Mouse (Mus musculus) midbrain, postnatal 0 days (tissue): ENCODE data around the gene Sft2d2. TPM values are rescaled to one million over a fixed set of nuclear protein-coding genes. Genes with fewer than 3 reads are reported as not detected.

Source experiments
- ATAC-seq: fragments of 200-750 bp; cut with Nextera tagmentation; 2 replicates; pipeline ENCODE4 v1.8.0; 2017; ENCODE audit warnings: moderate number of reproducible peaks, mild to moderate bottlenecking, moderate TSS enrichment, moderate library complexity; ENCODE audit not compliant: low FRiP score
- DNase-seq: peaks from one replicate; pipeline ENCODE4 v3.0.0-alpha.2; 2015; ENCODE audit warnings: low spot score
- H3K27ac ChIP-seq: fragments of 300-500 bp; sonication (generic); 2 replicates; pipeline ENCODE4 v1.5.1; 2014; ENCODE audit warnings: low read depth, mild to moderate bottlenecking, low read length, mixed read lengths
- H3K27me3 ChIP-seq: fragments of 300-500 bp; sonication (generic); 2 replicates; pipeline ENCODE4 v1.6.1; 2014; ENCODE audit warnings: low read length, control low read depth, mixed read lengths; ENCODE audit not compliant: insufficient read depth
- H3K36me3 ChIP-seq: fragments of 300-500 bp; sonication (generic); 2 replicates; pipeline ENCODE4 v1.6.1; 2014; ENCODE audit warnings: low read length, control low read depth, mixed read lengths; ENCODE audit not compliant: insufficient read depth
- H3K4me1 ChIP-seq: fragments of 300-500 bp; sonication (generic); 2 replicates; pipeline ENCODE4 v1.6.1; 2014; ENCODE audit warnings: mild to moderate bottlenecking, control low read depth, antibody characterized with exemption, low read length, mixed read lengths; ENCODE audit not compliant: insufficient read depth
- H3K4me2 ChIP-seq: fragments of 300-500 bp; sonication (generic); 2 replicates; pipeline ENCODE4 v1.6.1; 2014; ENCODE audit warnings: low read depth, mild to moderate bottlenecking, low read length, mixed read lengths; ENCODE audit not compliant: poor library complexity, severe bottlenecking
- H3K4me3 ChIP-seq: fragments of 300-500 bp; sonication (generic); 2 replicates; pipeline ENCODE4 v1.5.1; 2014; ENCODE audit warnings: low read depth, mild to moderate bottlenecking, low read length, moderate library complexity
- H3K9ac ChIP-seq: fragments of 300-500 bp; sonication (generic); replicated peaks from 2 replicates; pipeline ENCODE4 v1.6.1; 2014; ENCODE audit warnings: mild to moderate bottlenecking, low read length, moderate library complexity, mixed read lengths; ENCODE audit not compliant: poor library complexity, severe bottlenecking
- H3K9me3 ChIP-seq: fragments of 300-500 bp; sonication (generic); 2 replicates; pipeline ENCODE4 v1.6.1; 2016; ENCODE audit warnings: low read length, control low read depth
- CTCF ChIP-seq: IDR thresholded peaks from 2 replicates; pipeline ENCODE4 v1.5.1; 2016; ENCODE audit warnings: antibody characterized with exemption, mild to moderate bottlenecking
- WGBS: fragments of 180-500 bp; shearing (Covaris S2); extraction: QIAGEN DNeasy Blood & Tissue Kit; methylation state at CpG from one replicate; pipeline ENCODE4 v1.1.7; 2014; 5-methylcytosine and 5-hydroxymethylcytosine counted together
- polyA plus RNA-seq: library from polyadenylated mRNA; unstranded; fragments of >200 nt; fragmentation: Nextera tagmentation; extraction: Ambion mirVana; gene quantifications from 2 replicates; pipeline ENCODE4 v1.2.1, GENCODE M21; 2015
- total RNA-seq: library from RNA; depleted of rRNA; stranded (reverse); fragments of >200 nt; gene quantifications from 2 replicates; pipeline ENCODE4 v1.2.3, GENCODE M21; 2014

The Sft2d2 gene
- total and polyA plus RNA-seq, 2 experiments from 2014 or later = 3.8 to 11.0 TPM

DNA sequence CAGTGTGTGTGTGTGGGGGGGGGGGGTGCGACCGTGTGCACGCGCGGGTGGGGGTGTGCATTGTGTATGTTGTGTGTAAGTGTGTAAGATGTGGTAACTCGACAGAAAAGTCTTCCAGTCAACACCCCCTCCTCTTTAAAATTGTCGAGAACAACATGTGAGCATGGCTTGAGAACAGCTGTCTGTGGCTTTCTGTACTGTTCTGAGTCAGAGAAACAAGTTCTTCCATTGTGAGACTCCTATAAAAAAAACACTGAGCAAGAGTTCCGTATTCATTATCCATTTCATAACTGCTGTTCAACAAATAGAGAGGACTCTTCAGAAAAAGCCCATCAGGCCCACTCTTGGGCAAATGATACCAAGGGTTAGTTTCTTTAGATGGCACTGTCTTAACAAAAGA is 6.5 kb upstream of the Sft2d2 start:
- 84% methylated on average over 8 of the region's 8 CpGs for WGBS
- Histone ChIP-seq H3K4me1 (no peaks in the 10 kb centered on the region), H3K4me3 (no peak overlapping the region), H3K27ac (no peak overlapping the region), H3K9me3 (no peaks in the 10 kb centered on the region), H3K9ac (no peak overlapping the region), H3K4me2 (no peak overlapping the region), H3K36me3 (no peaks in the 10 kb centered on the region), H3K27me3 (no peaks in the 10 kb centered on the region)
- DNase-seq = no peak
- no peak for TF ChIP-seq CTCF
- ATAC-seq = no peak

DNA sequence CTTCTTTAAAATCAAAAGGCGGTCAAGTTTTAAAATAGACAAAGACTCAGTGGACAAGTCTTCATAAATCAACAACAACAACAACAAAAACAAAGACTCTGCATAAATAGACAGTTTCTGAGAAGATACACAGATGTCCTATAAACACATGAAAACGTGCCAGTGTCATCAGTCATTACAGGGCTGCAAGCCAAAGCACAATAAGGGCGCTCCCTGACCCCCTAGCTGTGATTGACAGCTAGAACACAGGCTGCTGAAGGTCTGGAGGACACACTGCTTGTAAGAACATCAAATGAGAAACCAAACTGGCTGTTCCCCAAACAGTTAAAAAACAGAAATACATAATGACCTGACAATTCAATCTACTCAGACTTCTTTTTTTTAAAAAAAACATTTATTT is 5.4 kb upstream of the Sft2d2 start:
- H3K4me1 ChIP-seq = no peaks in the 10 kb centered on the region
- H3K4me2 ChIP-seq = no peak overlapping the region
- no peaks in the 10 kb centered on the region for H3K36me3 ChIP-seq
- DNase-seq (no peak), ATAC-seq (no peak)
- no peak overlapping the region for H3K4me3 ChIP-seq
- H3K27ac ChIP-seq = no peak overlapping the region
- no peaks in the 10 kb centered on the region for H3K27me3 ChIP-seq
- H3K9ac ChIP-seq = no peak overlapping the region
- TF ChIP-seq CTCF = no peak
- WGBS = 79% methylated on average over 3 of the region's 3 CpGs
- H3K9me3 ChIP-seq = no peaks in the 10 kb centered on the region

DNA sequence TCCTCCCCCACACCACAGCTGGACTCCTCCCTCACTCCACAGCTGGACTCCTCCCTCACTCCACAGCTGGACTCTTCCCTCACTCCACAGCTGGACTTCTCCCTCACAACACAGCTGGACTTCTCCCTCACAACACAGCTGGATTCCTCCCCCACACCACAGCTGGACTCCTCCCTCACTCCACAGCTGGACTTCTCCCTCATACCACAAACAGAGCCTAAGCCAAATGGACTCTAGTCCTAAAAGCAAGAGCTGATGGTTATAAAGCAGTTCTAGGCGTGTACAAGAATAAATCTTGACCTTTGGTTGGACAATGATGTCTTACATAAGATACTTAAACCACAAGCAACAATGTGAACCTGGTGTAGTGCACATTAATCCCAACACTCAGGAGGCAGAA is 4.7 kb upstream of the Sft2d2 start:
- Histone ChIP-seq H3K27ac (no peak overlapping the region), H3K27me3 (no peaks in the 10 kb centered on the region), H3K36me3 (no peaks in the 10 kb centered on the region), H3K4me2 (no peak overlapping the region), H3K9me3 (no peaks in the 10 kb centered on the region), H3K4me3 (no peak overlapping the region), H3K4me1 (no peaks in the 10 kb centered on the region), H3K9ac (no peak overlapping the region)
- DNase-seq (no peak), ATAC-seq (no peak)
- TF ChIP-seq CTCF = no peak
- WGBS = 71% methylated on average over 1 of the region's 1 CpGs

GRCm38 (mm10) chr1:165197875-165198274 is 3.6 kb upstream of the Sft2d2 start:
- Histone ChIP-seq H3K4me2 (no peak overlapping the region), H3K4me3 (no peak overlapping the region), H3K27me3 (no peaks in the 10 kb centered on the region), H3K27ac (no peak overlapping the region), H3K9me3 (no peaks in the 10 kb centered on the region), H3K36me3 (no peaks in the 10 kb centered on the region), H3K4me1 (no peaks in the 10 kb centered on the region), H3K9ac (no peak overlapping the region)
- no peak for TF ChIP-seq CTCF
- WGBS = 82% methylated on average over 3 of the region's 3 CpGs
- DNase-seq (no peak), ATAC-seq (no peak)

- no peak for ATAC-seq
- no peak for DNase-seq
- WGBS = 69% methylated on average over 3 of the region's 3 CpGs
- no peak for TF ChIP-seq CTCF
- Histone ChIP-seq H3K36me3 (no peaks in the 10 kb centered on the region), H3K27me3 (no peaks in the 10 kb centered on the region), H3K4me1 (no peaks in the 10 kb centered on the region), H3K9ac (no peak overlapping the region), H3K4me2 (no peak overlapping the region), H3K9me3 (no peaks in the 10 kb centered on the region), H3K27ac (no peak overlapping the region), H3K4me3 (no peak overlapping the region)
Observed at GRCm38 (mm10) chr1:165195396-165195960, 1.2 kb upstream of the Sft2d2 start.

- DNase-seq = no peak
- WGBS = 16% methylated on average over 5 of the region's 5 CpGs
- peak; percentile 53 for ATAC-seq
- Histone ChIP-seq H3K4me2 (peak overlapping the region; percentile 97), H3K9me3 (no peaks in the 10 kb centered on the region), H3K4me3 (peak overlapping the region; percentile 67), H3K36me3 (no peaks in the 10 kb centered on the region), H3K9ac (peak overlapping the region; percentile 52; the same call in 1 of the 2 replicates), H3K27ac (no peak overlapping the region), H3K27me3 (no peaks in the 10 kb centered on the region), H3K4me1 (no peaks in the 10 kb centered on the region)
- no peak for TF ChIP-seq CTCF
Observed at GRCm38 (mm10) chr1:165194662-165195013, 400 bp upstream of the Sft2d2 start.
